Mouse (Mus musculus) forebrain, embryonic 12.5 days (tissue): ENCODE measurements at regions not wholly inside any gene's neighbourhood (a gene's known extent, or its start where the extent isn't known, plus 50 kb on each side); places are given as distances from the start of the nearest gene placed in this dataset.

Experiments used
- ATAC-seq: fragments of 200-750 bp; cut with Nextera tagmentation; 2 replicates; pipeline ENCODE4 v1.8.0; 2017; ENCODE audit warnings: moderate TSS enrichment; ENCODE audit not compliant: low FRiP score
- H3K27ac ChIP-seq: fragments of 300-500 bp; sonication (generic); 2 replicates; pipeline ENCODE4 v1.5.1; 2016; ENCODE audit warnings: mild to moderate bottlenecking
- H3K27me3 ChIP-seq: fragments of 300-500 bp; sonication (generic); 2 replicates; pipeline ENCODE4 v1.6.1; 2016; ENCODE audit warnings: mild to moderate bottlenecking
- H3K36me3 ChIP-seq: fragments of 300-500 bp; sonication (generic); replicated peaks from 2 replicates; pipeline ENCODE4 v1.6.1; 2016; ENCODE audit warnings: mild to moderate bottlenecking
- H3K4me1 ChIP-seq: fragments of 300-500 bp; sonication (generic); 2 replicates; pipeline ENCODE4 v1.6.1; 2016
- H3K4me2 ChIP-seq: fragments of 300-500 bp; sonication (generic); 2 replicates; pipeline ENCODE4 v1.6.1; 2016; ENCODE audit warnings: mild to moderate bottlenecking, moderate library complexity
- H3K4me3 ChIP-seq: fragments of 300-500 bp; sonication (generic); replicated peaks from 2 replicates; pipeline ENCODE4 v1.5.1; 2016; ENCODE audit warnings: mild to moderate bottlenecking
- H3K9ac ChIP-seq: fragments of 300-500 bp; sonication (generic); 2 replicates; pipeline ENCODE4 v1.6.1; 2016; ENCODE audit warnings: mild to moderate bottlenecking
- H3K9me3 ChIP-seq: fragments of 300-500 bp; sonication (generic); 2 replicates; pipeline ENCODE4 v1.6.1; 2016
- WGBS: fragments of 180-500 bp; shearing (Covaris S2); methylation state at CpG from one replicate; pipeline ENCODE4 v1.1.7; 2016; 5-methylcytosine and 5-hydroxymethylcytosine counted together

DNA sequence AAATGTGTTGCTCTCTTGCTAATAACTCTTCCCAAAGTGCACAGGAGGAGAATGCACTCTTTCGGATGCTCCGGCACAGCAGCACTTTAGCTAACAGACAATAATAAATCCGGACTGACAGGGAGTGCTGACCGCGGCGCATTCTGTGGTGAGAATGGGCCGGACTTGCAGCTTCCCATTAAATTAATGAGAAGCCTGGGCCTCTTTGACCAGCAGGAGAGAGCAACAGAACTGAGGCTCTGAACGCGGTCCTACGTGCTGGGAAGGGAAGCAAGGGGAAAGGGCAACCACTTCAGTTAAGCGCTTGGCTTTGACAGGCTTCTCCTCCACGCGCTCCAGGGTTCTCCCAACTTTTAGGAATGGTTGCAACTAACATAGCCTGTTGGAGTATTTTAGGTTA, 117.2 kb upstream of the Usp25 start:
- ATAC-seq: peak; percentile 47; the same call in 1 of the 2 replicates
- WGBS: 17% methylated on average over 13 of the region's 13 CpGs
- H3K4me3 ChIP-seq: no peak overlapping the region

DNA sequence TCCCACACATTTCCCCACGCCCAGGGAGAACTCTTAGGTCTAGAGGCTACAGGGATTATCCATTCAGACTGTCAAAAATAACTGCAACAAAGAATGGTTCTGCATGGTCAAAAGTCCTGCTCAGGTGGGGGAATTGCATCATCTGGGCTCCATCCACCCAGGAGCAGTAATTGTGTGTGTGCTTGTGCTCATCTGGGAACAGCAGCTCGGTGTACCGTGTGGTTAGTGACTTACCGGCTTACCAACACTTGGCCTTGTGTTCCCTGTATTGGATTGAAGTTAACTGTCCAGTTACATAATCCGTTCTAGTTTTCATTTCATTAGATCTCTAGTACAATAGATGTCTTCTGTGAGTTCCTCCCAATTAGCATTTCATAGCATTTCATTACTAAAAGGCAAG, 117.7 kb upstream of the Usp25 start:
- Histone ChIP-seq H3K4me1 (peaks cover 10% of the 10 kb centered on the region), H3K4me2 (no peak overlapping the region), H3K27ac (no peak overlapping the region; the same call in 1 of the 2 replicates), H3K9ac (no peak overlapping the region), H3K4me3 (no peak overlapping the region), H3K36me3 (no peaks in the 10 kb centered on the region), H3K27me3 (no peaks in the 10 kb centered on the region), H3K9me3 (no peaks in the 10 kb centered on the region)
- ATAC-seq: peak; percentile 30; the same call in 1 of the 2 replicates
- 35% methylated on average over 5 of the region's 5 CpGs for WGBS

More for the DNA sequence above, 117.2 kb upstream of the Usp25 start:
- Histone ChIP-seq H3K4me1 (peaks cover 10% of the 10 kb centered on the region), H3K27ac (no peak overlapping the region), H3K9me3 (no peaks in the 10 kb centered on the region), H3K27me3 (no peaks in the 10 kb centered on the region), H3K36me3 (no peaks in the 10 kb centered on the region), H3K4me2 (peak overlapping the region; percentile 29), H3K9ac (no peak overlapping the region)

DNA sequence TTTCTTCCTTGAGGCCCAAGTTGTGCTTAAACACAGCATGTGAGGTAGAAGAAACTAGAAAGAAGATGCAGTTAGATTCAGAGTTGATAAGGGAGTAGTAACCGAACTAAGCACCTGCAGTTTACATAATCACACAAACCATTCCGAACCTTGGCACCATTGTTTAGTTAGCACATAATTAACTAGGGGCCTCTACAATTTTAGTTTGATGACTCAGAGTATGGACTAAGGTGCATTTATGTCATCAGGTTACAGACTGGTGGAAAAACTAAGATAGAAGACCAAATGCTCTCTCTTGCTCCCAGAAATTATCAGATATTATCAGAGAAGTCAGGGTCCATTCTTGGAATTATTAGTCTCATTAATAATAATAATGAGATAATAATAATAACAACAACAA, 134.9 kb upstream of the Usp25 start:
- Histone ChIP-seq H3K4me3 (no peak overlapping the region), H3K27ac (no peak overlapping the region), H3K9me3 (no peaks in the 10 kb centered on the region), H3K27me3 (no peaks in the 10 kb centered on the region), H3K9ac (no peak overlapping the region), H3K36me3 (no peaks in the 10 kb centered on the region), H3K4me1 (no peaks in the 10 kb centered on the region), H3K4me2 (no peak overlapping the region)
- no peak for ATAC-seq
- WGBS: 89% methylated on average over 2 of the region's 2 CpGs

DNA sequence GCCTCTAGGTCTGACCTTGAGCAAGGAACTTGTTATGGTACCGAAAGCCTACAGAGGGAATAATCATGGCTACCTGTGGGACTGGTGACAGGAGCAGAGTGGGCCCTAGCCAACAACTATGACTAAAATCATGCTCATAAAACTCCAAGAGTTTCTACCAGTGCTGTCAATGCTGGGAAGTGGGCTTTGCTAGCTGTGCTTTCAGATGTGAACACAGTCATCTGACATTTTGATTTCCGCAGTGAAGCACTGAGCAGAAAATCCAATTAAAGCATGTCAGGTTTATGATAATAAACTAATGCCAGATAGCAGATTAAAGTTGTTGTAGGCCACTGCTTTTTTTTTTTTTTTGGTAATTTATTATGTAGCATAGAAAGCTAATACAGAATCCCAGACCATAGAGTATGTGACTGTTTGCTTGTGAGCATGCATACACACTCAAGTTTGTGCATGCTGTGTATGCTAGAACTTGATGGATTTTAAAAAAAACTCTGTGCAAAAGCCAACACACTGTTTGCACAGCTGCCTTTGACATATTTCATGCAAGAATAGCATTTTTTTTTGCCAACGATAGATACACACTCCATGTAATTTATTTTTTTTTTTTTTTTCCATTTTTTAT, 138.0 kb upstream of the Usp25 start:
- no peaks in the 10 kb centered on the region for H3K9me3 ChIP-seq
- H3K9ac ChIP-seq: no peak overlapping the region
- no peak for ATAC-seq
- H3K4me3 ChIP-seq: no peak overlapping the region
- WGBS: 95% methylated on average over 3 of the region's 3 CpGs
- H3K27me3 ChIP-seq: no peaks in the 10 kb centered on the region
- no peaks in the 10 kb centered on the region for H3K36me3 ChIP-seq
- H3K4me2 ChIP-seq: no peak overlapping the region
- H3K4me1 ChIP-seq: no peaks in the 10 kb centered on the region
- H3K27ac ChIP-seq: no peak overlapping the region

DNA sequence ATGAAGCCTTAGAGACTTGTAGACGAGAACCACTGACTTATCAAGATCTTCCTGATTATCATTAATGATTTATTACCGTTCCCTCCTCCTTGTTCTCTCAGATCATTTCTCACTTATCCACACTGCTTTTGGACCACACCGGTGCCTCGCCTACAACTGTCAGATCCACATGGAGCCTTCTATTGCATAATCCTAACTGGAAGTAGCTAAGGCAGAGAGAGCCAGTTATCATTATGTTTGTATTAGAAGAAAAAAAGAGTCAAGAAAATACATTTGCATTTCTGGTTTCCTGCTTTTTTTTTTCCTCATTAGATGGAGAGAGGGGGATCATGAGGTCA, 147.1 kb upstream of the Usp25 start:
- H3K36me3 ChIP-seq: no peaks in the 10 kb centered on the region
- ATAC-seq: peak; percentile 30; the same call in 1 of the 2 replicates
- peaks cover 3% of the 10 kb centered on the region; the same call in 1 of the 2 replicates for H3K4me1 ChIP-seq
- H3K9me3 ChIP-seq: no peaks in the 10 kb centered on the region
- 67% methylated on average over 4 of the region's 4 CpGs for WGBS
- no peaks in the 10 kb centered on the region for H3K27me3 ChIP-seq
- no peak overlapping the region for H3K27ac ChIP-seq
- H3K9ac ChIP-seq: no peak overlapping the region
- no peak overlapping the region for H3K4me2 ChIP-seq
- no peak overlapping the region for H3K4me3 ChIP-seq

DNA sequence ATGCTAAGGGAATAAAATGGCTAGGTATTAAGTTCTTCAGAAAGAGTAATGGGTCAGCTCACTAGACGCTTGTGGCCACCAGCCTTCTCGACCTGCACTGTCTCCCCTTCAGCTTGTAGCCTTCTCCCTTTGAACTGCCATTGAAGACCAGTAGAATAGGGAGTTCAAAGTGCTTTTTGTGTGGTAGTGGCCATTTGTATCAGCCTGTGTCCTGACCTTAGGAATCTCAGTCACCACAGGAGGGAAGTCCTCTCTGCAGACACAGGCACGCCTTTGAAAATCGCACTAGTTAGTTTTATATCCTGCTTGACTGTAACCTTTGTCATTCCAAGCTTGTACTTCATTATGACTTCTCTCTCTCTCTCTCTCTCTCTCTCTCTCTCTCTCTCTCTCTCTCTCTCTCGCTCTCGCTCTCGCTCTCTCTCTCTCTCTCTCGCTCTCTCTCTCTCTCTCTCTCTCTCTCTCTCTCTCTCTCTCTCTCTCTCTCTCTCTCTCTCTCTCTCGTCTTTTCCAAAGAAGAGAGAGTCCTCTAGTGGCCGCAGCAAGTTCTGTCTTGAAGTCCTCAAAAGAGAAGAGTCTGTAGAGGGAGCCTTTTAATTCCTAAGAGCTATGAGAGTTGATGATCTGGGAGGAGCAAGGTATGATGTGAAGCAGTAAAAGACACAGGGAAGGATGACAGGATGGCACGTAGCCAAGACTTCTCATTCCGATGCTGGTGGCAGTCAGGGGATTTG, 147.6 kb upstream of the Usp25 start:
- Histone ChIP-seq H3K9ac (no peak overlapping the region), H3K27ac (no peak overlapping the region), H3K27me3 (no peaks in the 10 kb centered on the region), H3K9me3 (no peaks in the 10 kb centered on the region), H3K36me3 (no peaks in the 10 kb centered on the region), H3K4me2 (peak overlapping the region; percentile 38), H3K4me3 (0 out of 2 replicates have a peak overlapping the region, but pooled peaks have one; percentile 1), H3K4me1 (peaks cover 3% of the 10 kb centered on the region; the same call in 1 of the 2 replicates)
- ATAC-seq: peak; percentile 73
- 35% methylated on average over 7 of the region's 12 CpGs for WGBS

DNA sequence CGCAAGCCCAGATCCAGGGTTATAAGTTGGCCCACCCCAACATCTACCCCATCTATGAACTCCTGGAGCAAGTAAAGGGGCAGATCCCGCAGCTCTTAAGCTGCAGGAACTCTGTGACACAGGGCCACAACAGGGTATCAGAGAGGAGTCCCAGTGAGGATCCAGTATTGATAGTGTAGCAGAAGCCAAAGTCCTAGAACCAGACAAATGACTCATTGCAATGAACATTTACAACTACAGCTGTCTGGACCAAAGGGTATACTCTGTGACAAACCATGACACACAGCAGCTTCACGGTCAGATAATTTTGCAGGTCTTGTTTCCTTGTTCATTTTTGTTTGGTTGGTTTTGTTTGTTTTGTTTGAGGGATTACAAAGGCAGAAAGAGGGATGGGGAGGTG, 149.1 kb upstream of the Usp25 start:
- Histone ChIP-seq H3K27me3 (no peaks in the 10 kb centered on the region), H3K4me3 (no peak overlapping the region), H3K36me3 (no peaks in the 10 kb centered on the region), H3K4me2 (no peak overlapping the region), H3K9me3 (no peaks in the 10 kb centered on the region), H3K4me1 (peaks cover 3% of the 10 kb centered on the region; the same call in 1 of the 2 replicates), H3K9ac (no peak overlapping the region), H3K27ac (no peak overlapping the region)
- 90% methylated on average over 3 of the region's 3 CpGs for WGBS
- no peak for ATAC-seq

DNA sequence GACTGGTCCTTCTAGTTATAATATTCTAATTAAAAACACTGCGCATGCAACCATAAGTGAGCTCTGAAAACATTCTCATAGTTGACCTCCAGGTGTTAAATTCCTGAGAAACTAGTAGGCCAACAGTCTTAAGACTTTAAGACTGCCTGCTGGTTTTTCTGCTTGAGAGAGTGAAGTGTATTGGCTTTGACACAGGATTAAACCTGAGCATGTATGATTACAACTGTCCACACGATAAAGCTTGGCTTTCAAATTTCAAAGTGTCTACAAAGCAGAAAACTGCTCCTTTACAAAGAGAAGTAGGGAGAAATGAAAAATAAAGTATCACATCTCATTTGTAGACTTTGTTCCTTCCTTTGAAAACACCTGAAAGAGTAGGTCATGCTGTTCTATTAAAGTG, 157.7 kb upstream of the Usp25 start:
- Histone ChIP-seq H3K4me3 (no peak overlapping the region), H3K9ac (no peak overlapping the region), H3K36me3 (no peaks in the 10 kb centered on the region), H3K4me1 (no peaks in the 10 kb centered on the region), H3K27me3 (no peaks in the 10 kb centered on the region), H3K27ac (no peak overlapping the region), H3K4me2 (no peak overlapping the region), H3K9me3 (no peaks in the 10 kb centered on the region)
- ATAC-seq: no peak
- 65% methylated on average over 2 of the region's 2 CpGs for WGBS

DNA sequence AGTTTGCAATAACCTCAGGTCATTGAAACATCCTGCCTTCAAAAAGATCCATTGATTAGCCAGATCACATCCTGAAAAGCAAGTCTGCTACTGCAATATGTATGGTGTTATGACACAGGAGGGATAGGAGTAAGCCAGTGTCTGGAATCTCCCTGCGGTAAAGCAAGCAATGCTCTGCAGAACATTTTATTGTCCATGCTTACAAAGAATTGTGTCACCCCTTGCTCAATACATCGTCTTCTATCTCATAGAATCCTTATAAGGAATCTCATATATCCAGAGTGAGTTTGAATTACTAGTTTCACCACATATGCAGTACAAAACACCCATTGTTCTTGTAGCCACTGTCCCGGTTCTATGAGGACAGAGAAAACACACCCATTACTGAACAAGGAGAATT, 162.1 kb upstream of the Usp25 start:
- WGBS: 71% methylated on average over 3 of the region's 3 CpGs
- Histone ChIP-seq H3K4me2 (no peak overlapping the region), H3K4me3 (no peak overlapping the region), H3K36me3 (no peaks in the 10 kb centered on the region), H3K4me1 (no peaks in the 10 kb centered on the region), H3K9me3 (no peaks in the 10 kb centered on the region), H3K27me3 (no peaks in the 10 kb centered on the region), H3K27ac (no peak overlapping the region), H3K9ac (no peak overlapping the region)
- no peak for ATAC-seq

DNA sequence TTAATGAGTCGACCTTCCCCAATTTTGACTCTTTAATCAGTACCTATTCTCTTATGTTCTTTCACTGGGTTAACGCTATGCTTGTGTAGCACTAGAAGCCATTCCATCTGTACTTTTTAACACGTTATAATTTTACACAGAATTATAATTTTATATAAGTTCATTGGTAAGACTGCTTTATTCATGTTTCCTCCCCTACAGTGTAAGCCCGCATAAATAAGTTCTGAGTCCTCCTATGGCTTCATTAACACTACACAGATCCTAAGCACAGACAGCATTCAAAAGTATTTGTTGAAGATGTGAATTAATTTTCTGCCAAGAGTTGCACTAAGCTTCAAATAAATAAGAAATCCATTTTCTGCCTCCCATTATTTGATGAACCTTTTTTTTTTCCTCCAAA, 176.1 kb upstream of the Usp25 start:
- Histone ChIP-seq H3K9ac (no peak overlapping the region), H3K36me3 (no peaks in the 10 kb centered on the region), H3K4me3 (no peak overlapping the region), H3K27ac (no peak overlapping the region), H3K27me3 (no peaks in the 10 kb centered on the region), H3K4me2 (no peak overlapping the region), H3K4me1 (no peaks in the 10 kb centered on the region), H3K9me3 (no peaks in the 10 kb centered on the region)
- no peak for ATAC-seq
- 87% methylated on average over 4 of the region's 4 CpGs for WGBS

DNA sequence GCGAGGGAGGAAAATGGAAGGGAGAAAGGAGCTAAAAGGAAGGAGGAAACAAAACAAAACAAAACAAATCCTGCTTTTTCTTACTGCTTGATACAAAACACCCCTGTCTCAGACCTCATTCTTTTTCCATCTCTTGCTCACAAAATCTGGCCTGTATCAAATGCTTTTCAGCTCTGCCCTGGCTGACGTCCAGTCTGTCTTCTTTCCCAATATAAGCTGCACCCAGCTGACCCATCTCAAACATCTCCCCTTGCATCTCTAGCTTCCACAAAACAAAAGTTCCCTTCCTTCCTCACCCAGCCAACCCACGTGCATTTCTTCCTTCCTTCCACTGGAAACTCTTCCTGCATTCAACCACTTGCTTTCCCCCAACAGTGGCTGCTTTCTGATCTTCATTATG, 183.1 kb upstream of the Usp25 start:
- WGBS: 19% methylated on average over 3 of the region's 3 CpGs
- no peaks in the 10 kb centered on the region for H3K27me3 ChIP-seq

DNA sequence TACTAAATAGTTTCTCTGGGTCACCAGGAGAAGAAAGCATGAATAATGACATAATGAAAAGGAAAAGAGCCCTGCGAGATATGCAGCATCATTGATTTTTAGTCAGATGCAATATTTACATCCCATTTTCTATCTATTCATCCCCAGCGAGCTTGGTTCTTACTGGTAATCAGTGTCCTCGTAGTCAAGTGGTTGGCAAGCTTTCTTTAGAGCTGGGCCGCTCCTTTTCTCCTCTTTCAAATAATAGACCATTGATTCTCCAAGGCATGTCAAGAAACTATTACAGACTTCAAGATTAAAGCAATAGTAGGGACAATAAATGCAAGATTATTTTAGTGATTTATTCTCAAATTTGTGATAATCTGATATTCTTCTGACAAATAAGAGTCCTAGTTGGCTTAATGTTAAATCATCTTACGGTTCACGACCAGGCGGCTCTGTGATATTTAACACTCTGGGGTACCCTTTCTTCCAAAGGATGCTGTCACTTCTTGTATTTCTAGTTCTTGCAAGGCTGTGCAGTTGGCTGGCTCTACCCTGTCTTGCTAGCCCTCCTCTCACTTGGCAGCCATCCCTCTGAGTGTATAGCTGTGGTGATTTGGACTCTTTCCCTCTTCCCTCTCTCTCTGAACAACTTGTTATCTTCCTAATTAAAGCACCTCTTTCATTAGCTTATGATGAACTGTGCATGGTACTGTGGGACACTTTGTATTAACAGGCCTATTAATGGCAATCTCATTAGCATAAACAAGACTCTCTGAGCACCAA, 185.6 kb upstream of the Usp25 start:
- H3K36me3 ChIP-seq: no peaks in the 10 kb centered on the region
- H3K4me1 ChIP-seq: peaks cover 3% of the 10 kb centered on the region; the same call in 1 of the 2 replicates
- H3K27ac ChIP-seq: 0 out of 2 replicates have a peak overlapping the region, but pooled peaks have one; percentile 25
- H3K9me3 ChIP-seq: 0 out of 2 replicates have a peak, but pooled peaks cover 6% of the 10 kb centered on the region
- H3K4me2 ChIP-seq: no peak overlapping the region
- no peak overlapping the region for H3K9ac ChIP-seq
- ATAC-seq: peak; percentile 91
- 54% methylated on average over 7 of the region's 7 CpGs for WGBS
- H3K27me3 ChIP-seq: no peaks in the 10 kb centered on the region
- H3K4me3 ChIP-seq: no peak overlapping the region

More for the DNA sequence above, 183.1 kb upstream of the Usp25 start:
- peaks cover 3% of the 10 kb centered on the region; the same call in 1 of the 2 replicates for H3K4me1 ChIP-seq
- no peak overlapping the region for H3K9ac ChIP-seq
- H3K4me3 ChIP-seq: no peak overlapping the region
- no peaks in the 10 kb centered on the region for H3K36me3 ChIP-seq
- H3K4me2 ChIP-seq: no peak overlapping the region
- no peak for ATAC-seq
- H3K27ac ChIP-seq: no peak overlapping the region
- H3K9me3 ChIP-seq: 0 out of 2 replicates have a peak, but pooled peaks cover 6% of the 10 kb centered on the region
